Mouse (Mus musculus) cerebellum, adult (tissue): ENCODE measurements around the gene Cdh18.
A peak's percentile ranks its signal among the peaks of the same experiment; 100 is the strongest.

ENCODE experiments used
- ATAC-seq: cut with Nextera tagmentation; 2 replicates; pipeline ENCODE4 v1.9.2; 2017; ENCODE audit warnings: mild to moderate bottlenecking, moderate library complexity, mixed read lengths; ENCODE audit not compliant: insufficient number of reproducible peaks, low FRiP score, low TSS enrichment

Gene Cdh18

GRCm38 (mm10) chr15:23420010-23420409 lies 871.2 kb downstream of the Cdh18 start:
- ATAC-seq = peak; percentile 95

- no peak for ATAC-seq
Observed at GRCm38 (mm10) chr15:23430021-23430420, 881.2 kb downstream of the Cdh18 start.

- no peak for ATAC-seq
Observed at GRCm38 (mm10) chr15:23448542-23448941, 899.7 kb downstream of the Cdh18 start.

- ATAC-seq = peak; percentile 70
Observed at GRCm38 (mm10) chr15:23452098-23452625, 903.3 kb downstream of the Cdh18 start.

- no peak for ATAC-seq
Observed at GRCm38 (mm10) chr15:23453331-23453730, 904.5 kb downstream of the Cdh18 start.

GRCm38 (mm10) chr15:23455344-23455743 lies 906.5 kb downstream of the Cdh18 start:
- ATAC-seq = no peak

GRCm38 (mm10) chr15:23457401-23457800 lies 908.6 kb downstream of the Cdh18 start:
- peak; percentile 97 for ATAC-seq

- no peak for ATAC-seq
Observed at GRCm38 (mm10) chr15:23470527-23471475, 922.0 kb downstream of the Cdh18 start.

- no peak for ATAC-seq
Observed at GRCm38 (mm10) chr15:23486306-23486705, 937.5 kb downstream of the Cdh18 start.

- no peak for ATAC-seq
Observed at GRCm38 (mm10) chr15:23506480-23506879, 957.7 kb downstream of the Cdh18 start.

GRCm38 (mm10) chr15:23509694-23510093 lies 960.9 kb downstream of the Cdh18 start:
- ATAC-seq = no peak

- no peak for ATAC-seq
Observed at GRCm38 (mm10) chr15:23515786-23516185, 967.0 kb downstream of the Cdh18 start.

GRCm38 (mm10) chr15:23518079-23518478 lies 969.3 kb downstream of the Cdh18 start:
- ATAC-seq = no peak
